Mouse (Mus musculus) heart, adult 18-20 months (tissue): ENCODE results near the gene Ccdc148. TPM values are rescaled to one million over a fixed set of nuclear protein-coding genes. Genes with fewer than 3 reads are reported as not detected.

ENCODE experiments used
- DNase-seq, 2 experiments: peaks; one replicate each; pipeline ENCODE4 v3.0.0; 2021 to 2022; ENCODE audit warnings: mixed read lengths in 1 of 2
- total RNA-seq, 2 experiments: library from RNA; stranded (reverse); gene quantifications; 2 replicates each; pipeline ENCODE4 v1.2.3; 2021

Ccdc148 gene
- total RNA-seq, 2 experiments from 2014 or later, result 0.69 to 1.0 TPM

DNA sequence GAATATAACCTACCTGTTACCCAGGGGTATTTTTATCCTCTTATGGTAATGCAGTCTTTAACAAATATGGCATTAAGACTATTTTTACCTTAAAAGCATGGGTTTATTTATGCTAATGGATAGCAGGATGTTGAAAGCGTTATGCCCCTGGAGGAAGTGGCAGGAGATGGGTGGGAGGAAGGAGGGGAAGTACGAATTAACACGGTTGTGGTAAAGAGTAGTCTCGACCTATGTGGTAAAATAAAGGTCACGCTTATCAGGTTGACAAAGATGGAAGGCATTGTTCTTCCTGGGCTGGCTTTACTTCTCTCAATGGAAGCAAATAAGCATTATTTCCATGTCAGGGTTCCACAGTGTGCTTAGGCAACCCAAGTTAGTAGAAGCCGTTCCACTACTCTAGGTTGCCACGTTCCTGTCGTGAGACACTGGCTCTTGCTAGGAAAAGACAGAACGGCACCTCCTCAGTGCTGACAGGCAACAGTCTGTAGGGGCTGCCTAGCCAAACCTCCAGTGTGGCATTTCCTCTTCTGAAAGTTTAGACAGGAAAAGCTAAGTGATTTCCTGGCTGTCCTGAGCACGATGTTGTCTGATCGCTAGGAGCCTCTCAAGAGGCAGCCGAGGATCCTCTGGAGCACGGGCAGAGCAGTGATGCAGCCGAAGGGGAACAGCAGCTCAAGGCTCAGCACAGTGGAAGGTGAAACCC, 253.5 kb downstream of the Ccdc148 start:
- DNase-seq, result peak; percentile 1 to 5

GRCm38 (mm10) chr2:58905057-58905456, 255.4 kb downstream of the Ccdc148 start:
- DNase-seq, result no peak

DNA sequence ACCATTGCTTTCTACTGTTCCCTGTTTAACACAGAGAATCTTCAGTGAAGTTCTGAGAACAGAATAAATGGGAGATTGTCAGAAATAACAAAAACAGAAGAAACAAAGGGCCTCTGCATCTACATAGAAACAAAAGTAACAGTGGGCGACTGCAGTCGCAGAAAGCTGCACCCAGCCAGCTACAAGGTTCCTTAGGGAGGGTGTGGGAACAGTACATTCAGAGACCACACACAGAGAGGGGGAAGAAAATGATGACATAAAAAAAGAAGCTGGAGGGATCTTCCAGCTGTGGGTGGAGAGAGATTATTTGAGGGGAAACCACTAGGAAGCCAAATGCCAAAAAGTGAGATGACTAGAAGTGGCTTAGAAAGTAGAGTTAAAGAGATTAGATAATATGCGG, 280.6 kb downstream of the Ccdc148 start:
- DNase-seq, result no peak

DNA sequence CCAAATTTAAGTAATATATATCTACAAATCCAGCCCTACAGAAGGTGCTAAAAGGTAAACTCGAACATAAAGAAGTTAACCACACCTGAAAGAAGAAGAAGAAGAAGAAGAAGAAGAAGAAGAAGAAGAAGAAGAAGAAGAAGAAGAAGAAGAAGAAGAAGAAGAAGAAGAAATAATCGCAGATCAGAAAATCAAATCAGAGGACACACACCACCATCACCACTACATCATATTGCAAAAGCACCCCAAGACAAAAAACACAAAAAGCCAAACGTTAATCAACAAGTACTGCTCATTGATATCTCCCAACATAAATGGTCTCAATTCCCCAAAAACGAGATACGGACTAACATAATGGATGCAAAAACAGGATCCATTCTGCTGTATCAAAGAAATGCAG, 301.3 kb downstream of the Ccdc148 start, which contains the start of gene Gm11099:
Gm11099 (plus strand) TSS at position 301 of the 400 bp plus-strand sequence.
- DNase-seq, result no peak

- DNase-seq, result no peak
Observed at GRCm38 (mm10) chr2:58844499-58844898, 316.0 kb downstream of the Ccdc148 start.

GRCm38 (mm10) chr2:58842443-58842842, 318.0 kb downstream of the Ccdc148 start:
- no peak for DNase-seq

DNA sequence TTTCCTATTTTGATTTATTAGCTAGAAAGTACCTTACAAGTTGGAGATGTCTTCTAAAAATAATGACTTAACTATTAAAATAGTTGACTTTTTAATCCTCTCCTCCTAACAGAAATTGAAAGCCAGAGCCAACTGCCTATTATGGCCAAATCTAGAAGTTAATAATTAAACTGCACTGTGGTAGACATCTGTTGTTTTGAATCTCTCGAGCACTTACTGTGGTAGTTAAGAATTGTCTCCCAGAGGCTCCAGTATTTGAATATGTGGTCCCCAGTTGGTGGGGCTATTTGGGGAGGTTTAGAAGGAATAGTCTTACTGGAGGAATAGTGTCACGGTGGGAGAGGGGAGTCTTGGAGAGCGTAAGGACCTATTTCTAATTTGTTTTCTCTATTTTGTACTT, 319.5 kb downstream of the Ccdc148 start:
- DNase-seq, result no peak

DNA sequence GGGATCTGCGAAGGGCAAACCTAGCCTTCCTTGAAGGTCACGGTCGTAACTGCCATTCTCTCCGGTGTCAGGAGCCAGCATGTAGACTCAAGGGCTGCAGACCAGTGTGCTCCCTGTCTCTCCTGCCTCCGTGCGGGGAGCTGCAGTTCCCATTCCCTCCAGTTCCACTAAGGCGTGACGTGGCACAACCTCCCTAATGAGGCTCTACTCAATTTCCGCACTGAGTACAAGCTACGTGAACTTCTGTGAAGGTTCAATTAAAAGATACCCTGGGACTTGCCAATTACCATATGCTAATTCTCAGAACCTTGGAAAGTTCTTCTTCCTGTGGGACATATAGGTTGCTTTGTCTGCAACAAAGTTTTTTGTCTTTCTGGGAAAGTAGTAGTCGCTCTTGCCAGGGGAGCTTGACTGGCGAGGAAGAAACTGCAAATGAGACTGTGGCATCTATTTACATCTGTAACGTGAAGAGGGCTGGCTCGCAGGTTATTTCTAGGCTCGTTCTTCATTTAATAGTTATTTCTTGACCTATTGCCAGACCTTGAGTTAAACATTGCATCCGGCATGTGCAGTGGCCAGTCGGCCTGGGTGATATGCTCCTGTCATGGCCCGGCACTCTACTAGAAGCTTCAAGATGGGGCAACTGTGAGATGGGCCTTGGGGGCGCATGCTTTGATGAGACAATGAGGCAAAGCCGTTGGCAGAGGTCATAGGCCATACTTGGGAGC, 328.1 kb downstream of the Ccdc148 start:
- DNase-seq, result no peak

- DNase-seq, result peak; percentile 4 to 8
Observed at GRCm38 (mm10) chr2:58829981-58830742, 330.3 kb downstream of the Ccdc148 start.

GRCm38 (mm10) chr2:58828910-58829600, 331.4 kb downstream of the Ccdc148 start:
- DNase-seq, result no peak

GRCm38 (mm10) chr2:58812941-58813340, 347.5 kb downstream of the Ccdc148 start:
- DNase-seq, result no peak

DNA sequence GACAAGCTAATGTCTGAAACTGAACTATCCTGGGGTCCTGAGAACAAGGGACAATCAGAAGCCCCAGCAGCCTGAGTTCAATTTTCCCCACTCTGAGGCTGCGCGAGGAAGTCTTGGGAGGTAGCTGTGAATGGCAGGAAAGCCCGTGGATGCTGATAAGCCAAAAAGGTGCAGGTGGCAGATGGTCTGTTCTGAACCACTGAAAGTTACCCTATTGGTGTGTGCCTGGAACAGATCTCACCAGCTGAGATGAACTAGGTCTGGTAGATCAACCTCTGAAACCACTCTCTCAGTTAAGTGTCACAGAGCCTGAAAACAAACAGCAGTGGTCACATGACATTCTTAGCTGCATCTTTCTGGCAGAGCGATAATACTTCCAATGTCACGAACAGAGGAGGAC, 360.9 kb downstream of the Ccdc148 start:
- no peak for DNase-seq

DNA sequence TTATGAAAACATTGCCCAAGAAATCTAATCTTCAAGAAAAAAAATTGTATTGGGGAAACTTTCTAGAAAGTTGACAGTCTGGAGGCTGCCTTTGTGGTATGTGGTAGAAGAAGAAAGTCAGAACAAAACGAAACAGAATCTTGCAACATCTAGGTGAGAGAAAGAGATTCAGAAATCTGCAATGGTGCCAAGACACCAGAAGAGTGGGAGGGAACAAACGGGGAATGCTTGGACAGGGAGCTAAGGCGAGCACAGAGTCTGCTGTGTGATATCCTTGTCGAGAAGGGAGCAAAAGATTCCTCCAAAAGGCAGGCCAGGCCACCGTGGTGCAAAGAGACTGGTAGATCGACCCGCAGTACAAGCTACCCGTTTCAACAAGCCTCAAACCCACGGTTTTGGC, 361.4 kb downstream of the Ccdc148 start:
- DNase-seq, result no peak

DNA sequence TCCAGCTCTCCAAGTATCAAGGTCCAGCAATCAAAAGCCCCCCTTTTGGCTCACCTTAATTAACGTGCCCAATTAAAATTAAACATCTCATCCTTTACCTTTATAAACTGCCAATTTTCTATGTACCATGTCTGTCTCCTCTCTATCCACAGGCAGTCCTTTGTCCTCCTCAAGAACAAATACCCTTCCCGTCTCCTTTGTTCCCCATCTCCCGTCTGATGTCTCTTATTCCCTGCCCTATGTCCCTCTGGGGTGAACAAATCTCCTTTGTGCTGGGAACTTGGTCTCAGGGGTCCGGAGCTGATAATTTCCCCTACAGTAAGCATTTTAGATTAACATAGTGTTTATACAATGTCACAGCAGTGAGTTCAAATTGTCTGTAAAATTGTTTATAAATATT, 363.0 kb downstream of the Ccdc148 start:
- no peak for DNase-seq

GRCm38 (mm10) chr2:58795432-58795831, 365.1 kb downstream of the Ccdc148 start:
- DNase-seq, result no peak

GRCm38 (mm10) chr2:58794489-58794888, 366.0 kb downstream of the Ccdc148 start:
- DNase-seq, result no peak

DNA sequence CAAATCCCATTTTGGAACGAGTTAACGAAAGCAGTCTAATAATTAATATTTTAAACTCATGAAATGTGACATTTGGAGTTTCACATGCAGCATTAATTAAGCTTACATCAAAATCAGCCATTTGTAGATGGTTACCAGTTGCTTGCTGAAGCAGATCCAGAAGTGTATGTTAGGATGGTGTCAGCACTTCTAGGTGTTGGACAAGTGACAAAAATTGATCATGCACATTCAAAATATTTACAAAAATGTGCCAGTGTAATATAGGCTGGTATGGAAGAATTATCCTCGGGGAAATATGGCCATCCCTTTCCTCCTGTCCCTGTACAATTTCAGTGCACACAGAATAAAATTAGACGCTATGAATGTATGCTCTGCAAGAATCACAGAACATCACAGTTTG, 370.1 kb downstream of the Ccdc148 start:
- DNase-seq, result no peak

GRCm38 (mm10) chr2:58789934-58790333, 370.5 kb downstream of the Ccdc148 start:
- no peak for DNase-seq

DNA sequence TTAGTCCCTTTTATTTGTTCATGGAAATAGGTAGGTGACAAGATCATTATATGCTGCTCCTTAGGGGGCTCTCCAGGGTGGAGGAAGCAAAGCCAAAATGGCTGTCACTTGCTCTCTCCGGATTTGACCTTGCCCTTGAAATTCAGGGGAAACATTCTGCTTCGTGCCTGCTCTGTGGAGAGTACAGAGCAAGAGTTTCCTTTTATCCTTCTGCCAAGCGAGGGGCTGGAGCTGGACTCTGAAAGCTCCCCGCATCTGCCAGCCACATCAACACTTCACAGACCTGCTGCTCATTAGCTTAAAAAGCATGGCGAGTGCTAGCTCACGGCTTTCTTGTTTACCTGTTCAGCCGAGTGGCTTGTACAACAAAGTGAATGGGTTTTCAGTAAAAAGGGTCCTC, 373.1 kb downstream of the Ccdc148 start:
- DNase-seq, result no peak

- DNase-seq, result no peak
Observed at GRCm38 (mm10) chr2:58786681-58787080, 373.8 kb downstream of the Ccdc148 start.

- no peak for DNase-seq
Observed at GRCm38 (mm10) chr2:58786177-58786576, 374.3 kb downstream of the Ccdc148 start.

- DNase-seq, result no peak
Observed at GRCm38 (mm10) chr2:58783526-58783925, 377.0 kb downstream of the Ccdc148 start.
